Mouse (Mus musculus) adipocyte (in vitro differentiated cells): Measurements from ENCODE around the gene Krt75.

Experiments
- DNase-seq: peaks from one replicate; pipeline ENCODE4 v3.0.0-alpha.2; 2016; ENCODE audit warnings: low spot score

Gene Krt75

GRCm38 (mm10) chr15:101573796-101574345 lies at the start of gene Krt75:
Gene Krt75, minus strand, starts transcription at chr15:101573904.
- DNase-seq, result no peak

- DNase-seq, result no peak
Measured at GRCm38 (mm10) chr15:101599123-101599522, 25.4 kb upstream of the Krt75 start.

DNA sequence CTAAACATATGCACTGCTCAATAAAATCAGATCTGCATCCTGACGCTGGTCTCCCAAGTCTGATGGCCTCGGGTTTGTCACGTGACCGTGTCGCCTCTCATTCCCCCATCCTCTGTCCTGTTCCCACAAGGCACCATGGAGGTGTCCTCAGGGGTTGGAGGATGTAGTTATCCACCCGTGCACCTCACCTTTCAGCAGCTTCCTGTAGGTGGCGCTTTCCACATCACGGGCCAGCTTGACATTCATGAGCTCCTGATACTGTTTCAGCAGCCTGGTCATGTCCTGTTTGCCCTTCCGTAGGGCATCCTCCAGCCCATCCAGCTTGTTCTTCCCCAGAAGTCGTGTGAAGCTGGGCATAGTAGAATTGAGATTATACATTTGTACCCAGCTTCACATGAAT lies 14.5 kb upstream of the Krt75 start:
- no peak for DNase-seq

- DNase-seq, result no peak
Measured at GRCm38 (mm10) chr15:101584456-101584855, 10.8 kb upstream of the Krt75 start.

DNA sequence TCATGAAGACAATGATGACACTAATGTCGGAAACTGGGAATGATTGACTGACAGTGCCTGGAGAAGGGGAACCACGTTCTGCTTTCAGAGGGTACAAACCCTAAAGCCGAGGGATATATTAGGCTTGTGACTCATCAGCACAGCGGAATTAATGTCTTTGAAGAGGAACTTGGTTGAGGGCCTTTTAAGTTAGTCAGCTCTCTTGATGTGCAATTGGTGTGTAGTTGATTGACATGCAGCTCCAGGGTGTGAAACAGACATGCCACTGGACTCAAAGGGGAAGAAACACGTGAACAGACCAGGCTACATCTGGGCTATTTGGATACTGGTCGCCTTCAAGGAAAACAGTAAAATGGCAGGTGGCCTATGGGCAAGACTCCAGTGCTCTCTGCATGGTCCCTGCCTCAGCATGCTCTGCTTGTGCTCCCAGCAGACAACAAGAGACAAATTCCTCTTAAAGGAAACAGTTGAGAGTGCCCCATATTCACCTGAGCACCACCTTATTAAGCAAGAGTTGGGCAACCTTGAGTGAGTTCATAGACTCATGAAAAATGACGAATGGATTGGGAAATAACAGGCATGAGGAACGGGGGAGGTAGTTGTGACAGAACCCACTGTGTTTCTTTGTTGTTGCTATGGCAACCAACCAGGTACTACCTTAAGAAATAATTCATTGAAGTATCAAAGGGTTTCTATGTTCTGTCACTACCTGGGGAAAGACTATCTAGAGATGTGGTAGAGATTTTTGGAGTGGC lies 9.7 kb upstream of the Krt75 start:
- DNase-seq, result no peak

- DNase-seq, result no peak
Measured at GRCm38 (mm10) chr15:101581701-101582100, 8.0 kb upstream of the Krt75 start.

DNA sequence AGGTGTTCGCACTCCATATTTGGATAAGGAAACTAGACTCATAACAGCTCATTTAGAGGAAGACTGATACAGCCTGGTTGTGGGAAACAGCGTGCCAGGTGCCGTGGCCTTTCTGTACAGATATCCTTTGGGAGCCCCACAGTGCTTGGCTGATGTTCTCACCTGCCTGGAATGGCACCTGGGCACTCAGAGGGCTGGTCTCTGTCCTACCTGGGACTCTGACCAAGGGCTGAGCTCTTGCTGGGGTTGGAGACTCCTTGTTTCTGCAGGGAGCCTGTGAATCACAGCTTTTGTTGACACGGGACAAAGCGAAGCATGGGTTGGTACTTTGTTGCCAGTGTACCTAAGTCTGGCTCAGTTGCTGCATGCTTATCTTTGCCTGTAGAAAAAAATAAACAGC lies 1.8 kb upstream of the Krt75 start:
- no peak for DNase-seq

DNA sequence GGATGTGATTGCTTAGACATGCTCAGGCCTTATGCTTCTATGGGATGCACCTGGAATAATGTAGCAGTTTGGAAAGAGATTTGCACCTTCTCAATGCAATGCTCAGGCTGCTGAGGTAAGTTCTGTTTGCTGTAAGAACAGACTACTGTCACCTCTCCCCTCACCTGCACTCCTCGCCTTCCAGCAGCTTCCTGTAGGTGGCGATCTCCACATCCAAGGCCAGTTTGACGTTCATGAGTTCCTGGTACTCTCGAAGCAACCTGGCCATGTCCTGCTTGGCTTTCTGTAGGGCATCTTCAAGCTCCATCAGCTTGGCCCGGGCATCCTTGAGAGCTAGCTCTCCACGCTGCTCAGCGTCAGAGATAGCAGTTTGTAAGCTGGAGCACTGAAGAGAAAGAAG lies 5.9 kb downstream of the Krt75 start:
- DNase-seq, result no peak

GRCm38 (mm10) chr15:101562850-101563249 lies 10.9 kb downstream of the Krt75 start, which contains the start of gene Krt90:
Gene Krt90, minus strand, starts transcription at chr15:101562950.
- no peak for DNase-seq

DNA sequence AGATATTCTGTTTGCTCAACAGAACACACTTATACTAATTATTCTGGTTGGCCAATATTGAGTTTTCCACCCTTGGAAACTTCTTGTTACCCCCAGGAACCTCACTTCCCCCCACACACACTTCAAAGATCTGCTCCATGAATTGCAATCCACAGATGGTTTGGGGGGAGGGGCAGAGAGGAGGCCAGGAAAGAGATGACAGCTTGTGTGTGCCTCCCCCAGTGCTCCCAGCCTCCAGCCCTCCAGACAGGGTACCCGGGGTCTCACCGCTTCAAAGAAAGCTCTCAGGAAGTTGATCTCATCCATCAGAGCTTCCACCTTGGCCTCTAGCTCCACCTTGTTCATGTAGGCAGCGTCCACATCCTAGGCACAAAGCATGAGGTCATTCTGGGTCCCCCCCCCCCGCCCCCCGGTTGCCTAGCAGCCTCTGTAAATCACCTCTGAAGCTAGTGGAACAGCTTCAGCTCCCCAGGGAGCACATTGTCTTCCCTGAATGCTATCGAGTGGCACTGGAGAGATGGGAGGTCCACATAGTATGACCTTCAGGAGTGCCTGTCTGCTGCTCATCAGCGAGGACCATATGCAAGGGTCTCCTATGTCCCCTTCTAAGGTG lies 15.6 kb downstream of the Krt75 start:
- no peak for DNase-seq

DNA sequence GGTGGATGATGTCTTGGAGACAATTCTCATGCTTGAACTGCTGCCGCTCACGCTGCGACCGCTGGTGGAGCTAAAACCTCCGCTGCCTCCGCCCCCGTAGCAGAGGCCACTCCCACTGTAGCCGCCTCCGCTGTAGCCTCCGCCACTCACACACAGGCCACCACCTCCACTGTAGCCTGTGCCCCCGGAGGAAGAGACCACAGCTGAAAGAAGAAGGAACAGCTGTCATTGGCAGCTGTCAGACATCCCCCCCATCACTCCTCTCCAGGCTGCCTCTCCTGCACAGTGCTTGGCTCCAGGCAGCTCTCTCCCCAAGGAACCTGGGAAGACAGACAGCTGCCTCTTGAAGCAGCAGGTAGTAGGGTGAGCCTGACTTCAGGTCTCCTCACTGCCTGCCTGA lies 20.5 kb downstream of the Krt75 start:
- DNase-seq, result no peak

- no peak for DNase-seq
Measured at GRCm38 (mm10) chr15:101552188-101552587, 21.5 kb downstream of the Krt75 start.

DNA sequence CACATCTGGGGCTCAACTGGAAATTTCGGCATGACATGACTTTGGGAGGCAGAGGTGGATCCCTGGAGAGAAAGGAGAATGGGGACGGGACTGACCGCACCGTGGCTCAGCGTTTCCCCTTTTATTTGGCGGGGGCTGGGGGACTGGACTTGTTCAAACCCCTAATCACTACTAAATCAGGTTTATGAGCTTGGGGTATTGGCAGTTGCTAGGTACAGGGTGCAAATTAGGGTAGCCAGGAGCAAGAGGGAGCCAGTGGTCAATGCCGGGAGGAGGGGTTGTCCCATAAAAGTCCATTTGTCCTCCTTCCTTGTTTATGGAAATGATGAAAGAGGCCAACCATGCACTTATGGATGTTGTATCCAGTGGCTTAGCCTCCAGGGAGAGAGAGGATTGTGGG lies 23.1 kb downstream of the Krt75 start, which contains the start of gene Krt82:
Gene Krt82, minus strand, starts transcription at position 101 of the 400 bp plus-strand sequence.
- DNase-seq, result no peak

GRCm38 (mm10) chr15:101544478-101544877 lies 29.2 kb downstream of the Krt75 start:
- no peak for DNase-seq

- no peak for DNase-seq
Measured at GRCm38 (mm10) chr15:101542543-101542942, 31.2 kb downstream of the Krt75 start.

DNA sequence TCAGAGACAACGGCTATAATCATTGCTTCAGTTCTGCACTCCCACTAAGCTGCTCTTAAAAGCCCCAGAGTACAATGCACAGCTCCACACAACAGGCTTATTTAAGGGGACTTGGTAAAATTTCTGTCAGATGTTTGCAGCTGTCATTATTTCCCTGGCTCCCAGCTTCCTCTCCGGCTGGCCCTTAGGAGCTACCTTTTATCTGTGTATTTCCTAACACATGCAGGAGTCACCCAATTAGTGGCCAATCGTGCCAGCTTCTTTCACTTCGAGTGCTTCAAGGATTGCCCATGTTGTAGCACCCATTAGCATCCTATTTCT lies 35.2 kb downstream of the Krt75 start:
- DNase-seq, result no peak

GRCm38 (mm10) chr15:101537864-101538579 lies 35.7 kb downstream of the Krt75 start:
- no peak for DNase-seq

DNA sequence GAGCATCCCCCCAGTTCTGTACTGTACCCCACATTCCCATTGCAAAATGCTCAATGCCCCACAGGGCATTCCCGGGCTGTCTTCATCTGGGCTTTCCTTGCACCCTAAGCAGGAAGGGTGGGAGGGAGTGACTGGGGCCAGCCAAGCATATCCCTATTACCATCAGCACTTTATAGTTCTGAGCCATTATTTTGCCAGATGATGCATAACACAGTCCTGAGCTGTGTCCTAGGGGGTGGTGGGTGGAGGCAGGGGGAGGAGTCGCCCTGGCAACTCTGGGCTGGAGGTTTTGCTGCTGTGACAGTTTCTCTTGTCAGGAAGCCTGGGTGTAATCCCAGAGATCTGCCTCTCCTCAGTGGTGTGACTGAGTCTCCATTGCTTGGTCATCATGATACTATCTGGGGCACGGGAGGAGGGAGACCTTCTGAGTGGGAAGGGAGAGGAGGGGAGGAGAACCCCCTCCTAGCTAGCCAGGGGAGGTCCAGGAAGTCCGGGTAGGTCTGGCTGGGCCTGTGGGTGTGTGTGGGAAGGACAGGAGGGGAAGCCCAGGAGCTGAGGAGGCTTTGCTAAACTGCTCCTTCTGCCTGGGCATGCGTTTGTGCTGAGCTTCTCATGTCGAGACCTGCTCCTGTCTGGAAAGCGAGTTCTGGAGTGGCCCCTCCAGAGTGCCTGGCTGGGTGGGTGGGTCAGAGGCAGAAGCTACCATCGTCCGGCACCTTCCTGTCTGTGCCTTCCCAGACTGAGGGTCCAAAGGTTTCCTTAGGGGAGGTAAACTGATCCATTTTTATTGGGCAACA lies 37.5 kb downstream of the Krt75 start:
- DNase-seq, result no peak

DNA sequence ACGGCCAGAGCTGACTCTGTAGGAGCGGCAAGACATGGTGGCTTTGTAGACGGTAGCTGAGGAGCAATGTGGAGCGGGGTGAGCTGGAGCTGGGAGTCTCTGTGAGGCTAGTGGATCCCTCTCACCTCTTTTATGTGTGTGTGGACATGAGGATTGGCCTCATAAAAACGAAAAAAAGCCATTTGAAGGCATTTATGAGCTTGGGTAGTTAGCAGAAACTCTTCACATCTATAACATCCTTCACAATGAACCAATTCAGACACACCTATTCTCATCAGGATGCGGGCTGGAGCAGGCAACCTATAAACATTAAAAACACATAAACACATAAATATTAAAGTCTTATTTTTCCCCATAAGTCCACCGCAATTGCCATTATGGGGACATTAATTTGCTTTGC lies 41.0 kb downstream of the Krt75 start, which contains the start of gene Krt84:
Gene Krt84, minus strand, starts transcription at position 101 of the 400 bp plus-strand sequence.
- no peak for DNase-seq

DNA sequence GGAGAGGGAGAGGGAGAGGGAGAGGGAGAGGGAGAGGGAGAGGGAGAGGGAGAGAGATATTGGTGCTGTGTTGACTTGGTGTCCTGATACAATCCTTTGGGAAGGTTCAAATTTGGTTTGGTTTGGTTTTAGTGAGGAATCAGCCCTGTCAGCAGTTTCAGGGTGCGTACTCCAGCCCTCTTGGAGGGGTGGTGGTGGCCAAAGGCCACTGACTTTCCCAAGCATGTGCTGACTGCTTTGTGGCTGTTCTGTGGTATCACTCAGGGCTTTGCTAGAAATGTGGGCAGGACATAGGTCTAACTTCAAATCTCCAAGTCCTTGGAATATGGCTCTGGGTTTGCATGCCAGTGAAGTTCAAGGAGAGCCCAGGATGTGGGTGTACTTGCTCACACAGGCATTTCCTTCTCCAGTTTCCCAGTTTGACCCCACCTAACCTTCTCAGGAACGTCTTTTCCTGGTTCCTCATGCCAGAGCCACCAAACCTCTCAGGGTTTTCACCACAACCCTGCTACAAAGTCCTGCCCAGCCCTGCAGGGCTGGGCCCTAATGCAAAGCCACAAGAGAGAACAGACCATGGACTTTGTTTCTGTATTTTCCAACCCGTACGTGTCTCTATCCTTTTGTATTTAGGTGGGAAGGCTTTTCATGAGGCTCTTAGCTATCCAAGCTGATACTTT lies 51.0 kb downstream of the Krt75 start:
- DNase-seq, result no peak

DNA sequence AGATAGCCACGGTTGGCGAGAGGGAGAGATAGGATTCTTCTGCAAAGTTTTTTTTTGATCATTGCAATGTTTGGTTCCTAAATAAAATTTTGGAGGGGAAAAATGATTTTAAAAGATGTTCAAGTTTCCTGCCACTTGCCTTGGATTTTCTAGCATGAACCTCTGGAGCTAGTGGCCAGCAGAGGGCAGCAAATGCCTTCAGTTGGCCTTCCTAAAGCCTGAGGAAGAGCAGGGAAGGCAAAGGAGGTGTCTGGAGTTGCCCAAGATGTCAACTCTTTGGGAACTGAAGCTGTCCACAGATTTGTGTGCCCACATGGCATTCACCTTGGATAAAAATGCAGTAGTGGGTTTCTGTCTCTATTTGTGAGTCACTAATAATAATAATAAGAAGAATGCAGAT lies 53.9 kb downstream of the Krt75 start:
- peak; percentile 88 for DNase-seq
